In genomic region chrX:58812824-58813223, GRCm38 (mm10) we compare ENCODE assay signal across 8 mouse cellular contexts.
DNase-seq lines count a peak whose midpoint lies in the region; ATAC-seq lines count a peak whose summit lies in the region.
"Not testable (repeated sequence)": the region's sequence is repeated elsewhere in the genome, so short reads cannot be mapped to it uniquely, and the experiment has no call there.

No protein-coding gene starts in this region.

- H3K4me2 ChIP-seq in forebrain, embryonic 14.5 days (ENCODE audit: low read length): not testable (repeated sequence)

- ATAC-seq in forebrain, embryonic 14.5 days: not testable (repeated sequence)

- H3K36me3 ChIP-seq in forebrain, embryonic 14.5 days (ENCODE audit: control insufficient read depth, insufficient read depth, low read length): not testable (repeated sequence)

- WGBS in forebrain, embryonic 14.5 days: 47% methylated on average over 1 of the region's 1 CpGs

- H3K9me3 ChIP-seq in forebrain, embryonic 14.5 days (replicated peaks; ENCODE audit: control insufficient read depth, low read length): not testable (repeated sequence)

- not testable (repeated sequence) for H3K4me1 ChIP-seq in forebrain, embryonic 14.5 days (ENCODE audit: control insufficient read depth, insufficient read depth, low read length)

- not testable (repeated sequence) for H3K4me3 ChIP-seq in forebrain, embryonic 14.5 days (ENCODE audit: low read depth, low read length)

- peak; percentile 11 for DNase-seq in CD4-positive, CD25-positive, alpha-beta regulatory T cell, adult 2 months (ENCODE audit: low read depth, low spot score)
- DNase-seq in R1 (ENCODE audit: low read depth, low spot score): peak; percentile 21
- peak; percentile 12 to 19 for DNase-seq in cerebellum, postnatal 14 days
- DNase-seq in forebrain, embryonic 14.5 days (ENCODE audit: low spot score): peak; percentile 39
- peak; percentile 0 for DNase-seq in hindlimb bud, embryonic 11.5 days (ENCODE audit: extremely low spot score, low read depth, low spot score)
- DNase-seq in layer of hippocampus, postnatal 14 days (ENCODE audit: low spot score in 2 of 2): peak; percentile 1 to 10
- peak; percentile 0 for DNase-seq in lung, postnatal 36 days
- peak; percentile 2 for DNase-seq in right cerebral cortex, postnatal 25 days

- not testable (repeated sequence) for H3K9ac ChIP-seq in forebrain, embryonic 14.5 days (ENCODE audit: low read length)

- not testable (repeated sequence) for H3K27me3 ChIP-seq in forebrain, embryonic 14.5 days (replicated peaks; ENCODE audit: control insufficient read depth, insufficient read depth, low read length)

- H3K27ac ChIP-seq in forebrain, embryonic 14.5 days (ENCODE audit: low read depth, low read length): not testable (repeated sequence)
